Mouse (Mus musculus) CH12.LX (cell line): Measurements from ENCODE around the gene Ugt1a8. TPM values are rescaled to one million over a fixed set of nuclear protein-coding genes. Genes with fewer than 3 reads are reported as not detected.

Source experiments
- DNase-seq: peaks from one replicate; pipeline ENCODE4 v3.0.0-alpha.2; 2013; ENCODE audit errors: extremely low read depth
- H3K27ac ChIP-seq: 2 replicates; pipeline ENCODE4 v1.5.1; 2012; ENCODE audit warnings: low read depth, mild to moderate bottlenecking, control low read depth, moderate library complexity; ENCODE audit not compliant: insufficient read depth
- H3K27me3 ChIP-seq: replicated peaks from 2 replicates; pipeline ENCODE3; 2012; ENCODE audit warnings: inconsistent platforms
- H3K36me3 ChIP-seq, 2 experiments: replicated peaks in 1 of 2; 2 replicates each; pipeline versions ENCODE3 to v1.6.1; 2012; ENCODE audit warnings: inconsistent platforms in 1 of 2, low read length in 1 of 2, mild to moderate bottlenecking in 1 of 2, mixed read lengths in 1 of 2, moderate library complexity in 1 of 2; ENCODE audit not compliant: control insufficient read depth in 1 of 2, insufficient read depth in 1 of 2
- H3K4me1 ChIP-seq, 2 experiments: 2 replicates each; pipeline ENCODE4 v1.6.1; 2012; ENCODE audit warnings: inconsistent platforms in 1 of 2, moderate library complexity in 1 of 2; ENCODE audit not compliant: insufficient read depth in 2 of 2, control insufficient read depth in 1 of 2
- H3K4me2 ChIP-seq: 2 replicates; pipeline ENCODE4 v1.6.1; 2012; ENCODE audit warnings: low read depth, mild to moderate bottlenecking, control low read depth; ENCODE audit not compliant: poor library complexity, insufficient read depth, severe bottlenecking
- H3K4me3 ChIP-seq, 3 experiments: fragments of 150-350 bp in 1 of 3; sonication (generic) in 1 of 3; replicated peaks in 1 of 3; 2 replicates each; pipeline versions ENCODE3 to v1.5.1; 2011 to 2012; ENCODE audit warnings: low read depth in 2 of 3, low read length in 2 of 3, mild to moderate bottlenecking in 2 of 3, moderate library complexity in 2 of 3, control low read depth in 1 of 3, improper control_type of control experiment in 1 of 3, inconsistent platforms in 1 of 3, mixed read lengths in 1 of 3; ENCODE audit not compliant: poor library complexity in 1 of 3
- H3K79me2 ChIP-seq: replicated peaks from 2 replicates; pipeline ENCODE4 v1.6.1; 2012; ENCODE audit warnings: mild to moderate bottlenecking, moderate library complexity; ENCODE audit not compliant: control insufficient read depth, poor library complexity, insufficient read depth, severe bottlenecking; ENCODE audit errors: extremely low read depth
- H3K9ac ChIP-seq: 2 replicates; pipeline ENCODE4 v1.6.1; 2012; ENCODE audit warnings: low read depth, mild to moderate bottlenecking, control low read depth, moderate library complexity; ENCODE audit not compliant: insufficient read depth
- H3K9me3 ChIP-seq: replicated peaks from 2 replicates; pipeline ENCODE3; 2012; ENCODE audit warnings: low read length, inconsistent platforms, mixed read lengths
- BHLHE40 ChIP-seq: IDR thresholded peaks from 2 replicates; pipeline ENCODE4 v1.6.1; 2011; ENCODE audit warnings: mild to moderate bottlenecking, low read depth, low read length, improper control_type of control experiment
- CHD1 ChIP-seq: IDR thresholded peaks from 2 replicates; pipeline ENCODE4 v1.6.1; 2012; ENCODE audit warnings: low read depth, low read length, improper control_type of control experiment, inconsistent platforms
- CHD2 ChIP-seq: IDR thresholded peaks from 2 replicates; pipeline ENCODE4 v1.6.1; 2011; ENCODE audit warnings: low read length, improper control_type of control experiment
- CTCF ChIP-seq, 2 experiments: IDR thresholded peaks in 1 of 2; conservative IDR thresholded peaks in 1 of 2; 2 replicates each; pipeline ENCODE4 v1.5.1; 2011 to 2012; ENCODE audit warnings: low read depth in 2 of 2, low read length in 2 of 2, improper control_type of control experiment in 1 of 2, inconsistent platforms in 1 of 2, mild to moderate bottlenecking in 1 of 2, moderate library complexity in 1 of 2
- E2F4 ChIP-seq: IDR thresholded peaks from 2 replicates; pipeline ENCODE4 v1.6.1; 2011; ENCODE audit warnings: low read depth, low read length, improper control_type of control experiment; ENCODE audit not compliant: insufficient replicate concordance
- ELF1 ChIP-seq: IDR thresholded peaks from 2 replicates; pipeline ENCODE4 v1.6.1; 2014; ENCODE audit warnings: low read depth, mild to moderate bottlenecking, inconsistent platforms, low read length, improper control_type of control experiment
- EP300 ChIP-seq: IDR thresholded peaks from 2 replicates; pipeline ENCODE4 v1.6.1; 2011; ENCODE audit warnings: low read length, improper control_type of control experiment
- GABPA ChIP-seq: IDR thresholded peaks from 2 replicates; pipeline ENCODE4 v1.6.1; 2012; ENCODE audit warnings: low read depth, low read length, improper control_type of control experiment, inconsistent platforms; ENCODE audit not compliant: insufficient replicate concordance
- HCFC1 ChIP-seq: IDR thresholded peaks from 2 replicates; pipeline ENCODE4 v1.6.1; 2012; ENCODE audit warnings: low read depth, mild to moderate bottlenecking, inconsistent platforms, low read length, improper control_type of control experiment
- JUN ChIP-seq: IDR thresholded peaks from 2 replicates; pipeline ENCODE4 v1.6.1; 2011; ENCODE audit warnings: low read depth, mild to moderate bottlenecking, low read length, improper control_type of control experiment, moderate library complexity; ENCODE audit not compliant: insufficient read depth
- KAT2A ChIP-seq: IDR thresholded peaks from 2 replicates; pipeline ENCODE4 v1.6.1; 2012; ENCODE audit warnings: low read length, improper control_type of control experiment, inconsistent platforms; ENCODE audit not compliant: insufficient replicate concordance
- MAFK ChIP-seq: IDR thresholded peaks from 2 replicates; pipeline ENCODE4 v1.6.1; 2011; ENCODE audit warnings: low read length, improper control_type of control experiment; ENCODE audit not compliant: insufficient replicate concordance
- MAX ChIP-seq: IDR thresholded peaks from 2 replicates; pipeline ENCODE4 v1.6.1; 2011; ENCODE audit warnings: low read length, improper control_type of control experiment
- MAZ ChIP-seq: IDR thresholded peaks from 2 replicates; pipeline ENCODE4 v1.6.1; 2012; ENCODE audit warnings: low read depth, mild to moderate bottlenecking, inconsistent platforms, low read length, improper control_type of control experiment, moderate library complexity
- MEF2A ChIP-seq: IDR thresholded peaks from 2 replicates; pipeline ENCODE4 v1.6.1; 2014; ENCODE audit warnings: low read depth, mild to moderate bottlenecking, inconsistent platforms, low read length, improper control_type of control experiment, borderline replicate concordance
- MXI1 ChIP-seq: IDR thresholded peaks from 2 replicates; pipeline ENCODE4 v1.6.1; 2011; ENCODE audit warnings: mild to moderate bottlenecking, low read depth, low read length, improper control_type of control experiment
- MYC ChIP-seq: IDR thresholded peaks from 2 replicates; pipeline ENCODE4 v1.6.1; 2011; ENCODE audit warnings: low read depth, mild to moderate bottlenecking, improper control_type of control experiment, low read length
- NELFE ChIP-seq: IDR thresholded peaks from 2 replicates; pipeline ENCODE4 v1.6.1; 2011; ENCODE audit warnings: low read depth, low read length, improper control_type of control experiment
- NRF1 ChIP-seq: IDR thresholded peaks from 2 replicates; pipeline ENCODE4 v1.6.1; 2014; ENCODE audit warnings: low read depth, mild to moderate bottlenecking, inconsistent platforms, low read length, improper control_type of control experiment, moderate library complexity
- SIN3A ChIP-seq: IDR thresholded peaks from 2 replicates; pipeline ENCODE4 v1.6.1; 2012; ENCODE audit warnings: low read length, improper control_type of control experiment, inconsistent platforms
- SMC3 ChIP-seq: IDR thresholded peaks from 2 replicates; pipeline ENCODE4 v1.6.1; 2011; ENCODE audit warnings: low read depth, low read length, improper control_type of control experiment
- TBP ChIP-seq: conservative IDR thresholded peaks from 2 replicates; pipeline ENCODE4 v1.6.1; 2011; ENCODE audit warnings: low read depth, low read length, improper control_type of control experiment
- UBTF ChIP-seq: IDR thresholded peaks from 2 replicates; pipeline ENCODE4 v1.6.1; 2012; ENCODE audit warnings: low read depth, mild to moderate bottlenecking, inconsistent platforms, low read length, improper control_type of control experiment, moderate library complexity
- USF1 ChIP-seq: IDR thresholded peaks from 2 replicates; pipeline ENCODE4 v1.6.1; 2014; ENCODE audit warnings: low read depth, mild to moderate bottlenecking, inconsistent platforms, low read length, improper control_type of control experiment
- USF2 ChIP-seq: conservative IDR thresholded peaks from 2 replicates; pipeline ENCODE4 v1.6.1; 2011; ENCODE audit warnings: low read depth, low read length, improper control_type of control experiment
- ZC3H11A ChIP-seq: IDR thresholded peaks from 2 replicates; pipeline ENCODE4 v1.6.1; 2012; ENCODE audit warnings: low read depth, mild to moderate bottlenecking, inconsistent platforms, low read length, improper control_type of control experiment
- ZMIZ1 ChIP-seq: IDR thresholded peaks from 2 replicates; pipeline ENCODE4 v1.6.1; 2012; ENCODE audit warnings: low read depth, mild to moderate bottlenecking, inconsistent platforms, low read length, improper control_type of control experiment
- dilution Hi-C: fragments of 300-500 bp; cut with MboI; formaldehyde crosslinking; loops from 2 replicates; pipeline ENCODE4 v1.14.3; 2020; ENCODE audit warnings: low sequenced_read_pairs; ENCODE audit not compliant: extremely low pct_unique_long_range_greater_than_20kb, extremely low pct_ligation_motif_present
- in situ Hi-C: fragments of 300-500 bp; cut with MboI; formaldehyde crosslinking; loops from 3 replicates; pipeline ENCODE4 v1.14.3; 2019; ENCODE audit warnings: low sequenced_read_pairs, low pct_ligation_motif_present, low pct_unique_long_range_greater_than_20kb, mixed read lengths
- polyA plus RNA-seq: library from polyadenylated mRNA; unstranded; fragments of >175 nt; gene quantifications from 2 replicates; pipeline ENCODE4 v1.2.1, GENCODE M21; 2012; ENCODE audit warnings: low read depth; ENCODE audit not compliant: insufficient read length
- total RNA-seq, 2 experiments: library from RNA; depleted of rRNA; stranded (reverse); fragments of 300-350 nt in 1 of 2; fragments of >200 nt in 1 of 2; gene quantifications; 2 replicates each; pipeline ENCODE4 v1.2.3; 2012 to 2014

Ugt1a8 gene
- total and polyA plus RNA-seq, 3 experiments = not detected

- DNase-seq = no peak
- TF ChIP-seq CHD1 = no peak
- no peak for TF ChIP-seq ZC3H11A
- no peak for TF ChIP-seq USF1
- TF ChIP-seq NRF1 = no peak
- TF ChIP-seq MEF2A = no peak
- TF ChIP-seq ZMIZ1 = no peak
- no peak for TF ChIP-seq NELFE
- TF ChIP-seq ELF1 = no peak
- no peak for TF ChIP-seq CHD2
- no peak for TF ChIP-seq CTCF (conservative IDR thresholded peaks at IDR 0.05 in 1 of 2, IDR thresholded peaks at IDR 0.05 in 1 of 2; ENCODE audit: low read depth in 2 of 2, low read length in 2 of 2)
- TF ChIP-seq JUN = no peak
- TF ChIP-seq SMC3 = no peak
- no peak for TF ChIP-seq MAZ
- Histone ChIP-seq H3K9me3 (peaks cover 78% of the 10 kb centered on the region), H3K36me3 (no peaks in the 10 kb centered on the region), H3K9ac (no peak overlapping the region), H3K4me1 (no peaks in the 10 kb centered on the region), H3K27ac (no peak overlapping the region), H3K27me3 (peaks cover 13% of the 10 kb centered on the region), H3K4me2 (no peak overlapping the region), H3K4me3 (no peak overlapping the region), H3K79me2 (no peaks in the 10 kb centered on the region)
- in situ Hi-C loops = no loop called here
- dilution Hi-C loops = no loop called here
Measured at GRCm38 (mm10) chr1:88253540-88253939, 165.9 kb downstream of the Ugt1a8 start.

- Histone ChIP-seq H3K4me2 (no peak overlapping the region), H3K9me3 (peaks cover 67% of the 10 kb centered on the region)
- in situ Hi-C loops = no loop called here
- TF ChIP-seq MXI1 = no peak
- no peak for TF ChIP-seq KAT2A
- no peak for TF ChIP-seq USF2
- no peak for TF ChIP-seq MAFK
- no peak for TF ChIP-seq CTCF (conservative IDR thresholded peaks at IDR 0.05 in 1 of 2, IDR thresholded peaks at IDR 0.05 in 1 of 2; ENCODE audit: low read depth in 2 of 2, low read length in 2 of 2)
- no peak for TF ChIP-seq GABPA
- TF ChIP-seq ZMIZ1 = no peak
- TF ChIP-seq HCFC1 = no peak
- TF ChIP-seq MYC = no peak
- TF ChIP-seq UBTF = no peak
- no peak for TF ChIP-seq E2F4
- TF ChIP-seq BHLHE40 = no peak
- no peak for TF ChIP-seq TBP
- no peak for TF ChIP-seq EP300
- TF ChIP-seq SIN3A = no peak
- TF ChIP-seq MEF2A = no peak
- TF ChIP-seq CHD1 = no peak
- no peak for TF ChIP-seq MAX
- no peak for TF ChIP-seq MAZ
- TF ChIP-seq, all 38 proteins: peak for 0
- Histone ChIP-seq H3K4me1 (peaks cover 0 to 10% of the 10 kb centered on the region in 2 experiments; a peak in 2 of 4 replicates), H3K27me3 (peaks cover 10% of the 10 kb centered on the region), H3K79me2 (no peaks in the 10 kb centered on the region), H3K27ac (no peak overlapping the region), H3K4me3 (no peak overlapping the region), H3K36me3 (peaks cover 0 to 6% of the 10 kb centered on the region in 2 experiments), H3K9ac (no peak overlapping the region)
- dilution Hi-C loops = no loop called here
- DNase-seq = no peak
Measured at GRCm38 (mm10) chr1:88254793-88255465, 167.3 kb downstream of the Ugt1a8 start.
